In the genomic region with DNA sequence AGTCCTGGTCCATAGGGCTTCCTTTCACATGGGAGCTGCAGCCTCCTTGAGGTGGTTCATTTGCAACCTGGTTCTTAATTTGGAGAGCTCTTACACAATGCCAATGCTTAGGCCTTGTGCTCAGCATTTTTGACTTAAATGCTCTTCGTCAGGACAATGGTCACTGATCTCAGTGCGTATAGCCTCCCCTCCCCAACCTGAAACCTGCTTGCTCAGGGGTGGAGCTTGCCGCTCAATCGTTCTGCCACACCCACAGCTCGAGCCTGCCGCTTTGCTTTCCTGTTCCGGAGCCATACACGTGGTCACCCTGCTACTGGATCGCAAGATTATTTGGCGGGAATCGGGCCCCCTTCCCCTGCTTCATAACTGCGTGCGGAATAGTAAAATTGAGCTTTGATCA, we compare ENCODE assay signal across 23 mouse cellular contexts.
"Had no signal": no experiment of that assay in that cellular context is flagged by ENCODE, and none has a peak within 500 bp of the region (broad histone marks: within the 10 kb centered on the region; RNA-seq: fewer than 3 reads in every experiment).

No protein-coding gene starts in this region.

- H3K4me1 ChIP-seq: hindbrain, embryonic 13.5 days; hindbrain, embryonic 15.5 days; kidney, embryonic 15.5 days; limb, embryonic 10.5 days; limb, embryonic 12.5 days had no signal

- H3K27ac ChIP-seq: heart, embryonic 10.5 days; hindbrain, embryonic 13.5 days; hindbrain, embryonic 15.5 days; hindbrain, postnatal 0 days; kidney, embryonic 15.5 days; kidney, postnatal 0 days; limb, embryonic 10.5 days; limb, embryonic 12.5 days; liver, embryonic 14.5 days had no signal

- H3K9ac ChIP-seq: heart, embryonic 12.5 days; hindbrain, embryonic 13.5 days; hindbrain, embryonic 15.5 days; kidney, embryonic 15.5 days; limb, embryonic 12.5 days; liver, embryonic 14.5 days had no signal

- H3K36me3 ChIP-seq: heart, embryonic 10.5 days; heart, embryonic 12.5 days; hindbrain, embryonic 13.5 days; hindbrain, embryonic 15.5 days; kidney, embryonic 15.5 days; limb, embryonic 10.5 days; limb, embryonic 12.5 days had no signal

- DNase-seq: gastrocnemius, postnatal 14 days; gastrocnemius, postnatal 36 days; heart, adult 18-20 months; heart, postnatal 10 days; kidney, adult 11 months; kidney, adult 2 months; kidney, adult 9 months; kidney, postnatal 25 days; kidney, postnatal 4 days; layer of hippocampus, adult 9-11 months; layer of hippocampus, postnatal 36 days; liver; lung, adult 18-20 months had no signal

- H3K9me3 ChIP-seq: heart, embryonic 10.5 days; hindbrain, embryonic 13.5 days; kidney, embryonic 15.5 days; limb, embryonic 10.5 days; limb, embryonic 12.5 days had no signal

- H3K4me3 ChIP-seq: heart, embryonic 10.5 days; heart, embryonic 12.5 days; hindbrain, embryonic 13.5 days; hindbrain, embryonic 15.5 days; kidney, embryonic 15.5 days; limb, embryonic 10.5 days; limb, embryonic 12.5 days had no signal
